Mouse (Mus musculus) limb, embryonic 15.5 days (tissue): ENCODE measurements around the gene Fbxl12. TPM values are rescaled to one million over a fixed set of nuclear protein-coding genes. Genes with fewer than 3 reads are reported as not detected.
A peak's percentile ranks its signal among the peaks of the same experiment; 100 is the strongest.
"Not testable (repeated sequence)": the region's sequence is repeated elsewhere in the genome, so short reads cannot be mapped to it uniquely, and the experiment has no call there.

Experiments used
- ATAC-seq: fragments of 200-750 bp; cut with Nextera tagmentation; 2 replicates; pipeline ENCODE4 v1.8.0; 2017; ENCODE audit warnings: low read depth, moderate TSS enrichment; ENCODE audit not compliant: insufficient number of reproducible peaks, low FRiP score, low TSS enrichment
- H3K27ac ChIP-seq: fragments of 300-500 bp; sonication (generic); 2 replicates; pipeline ENCODE4 v1.5.1; 2015; ENCODE audit warnings: moderate library complexity, mild to moderate bottlenecking, inconsistent platforms
- H3K27me3 ChIP-seq: fragments of 300-500 bp; sonication (generic); 2 replicates; pipeline ENCODE4 v1.6.1; 2015; ENCODE audit warnings: inconsistent platforms
- H3K36me3 ChIP-seq: fragments of 300-500 bp; sonication (generic); 2 replicates; pipeline ENCODE4 v1.6.1; 2015; ENCODE audit warnings: inconsistent platforms
- H3K4me1 ChIP-seq: fragments of 300-500 bp; sonication (generic); 2 replicates; pipeline ENCODE4 v1.6.1; 2015; ENCODE audit warnings: inconsistent platforms
- H3K4me2 ChIP-seq: fragments of 300-500 bp; sonication (generic); 2 replicates; pipeline ENCODE4 v1.6.1; 2015; ENCODE audit warnings: mild to moderate bottlenecking, inconsistent platforms
- H3K4me3 ChIP-seq: fragments of 300-500 bp; sonication (generic); 2 replicates; pipeline ENCODE4 v1.5.1; 2015; ENCODE audit warnings: mild to moderate bottlenecking, inconsistent platforms
- H3K9ac ChIP-seq: fragments of 300-500 bp; sonication (generic); 2 replicates; pipeline ENCODE4 v1.6.1; 2015; ENCODE audit warnings: inconsistent platforms
- H3K9me3 ChIP-seq: fragments of 300-500 bp; sonication (generic); 2 replicates; pipeline ENCODE4 v1.6.1; 2016; ENCODE audit warnings: inconsistent platforms
- whole genome bisulfite sequencing: fragments of 180-500 bp; shearing (Covaris S2); methylation state at CpG from one replicate; pipeline ENCODE4 v1.1.7; 2015; 5-methylcytosine and 5-hydroxymethylcytosine counted together
- polyA plus RNA-seq: library from polyadenylated mRNA; unstranded; fragments of >200 nt; fragmentation: Nextera tagmentation; extraction: Ambion mirVana; gene quantifications from 2 replicates; pipeline ENCODE4 v1.2.1, GENCODE M21; 2015

Gene Fbxl12
- polyA plus RNA-seq: 19.2 and 20.0 TPM in 2 replicates

- under 1% methylated on average over 43 of the region's 43 CpGs for WGBS
- Histone ChIP-seq H3K4me1 (peaks cover 33% of the 10 kb centered on the region), H3K9ac (peak within 1 kb of the TSS; percentile 81), H3K36me3 (peaks cover 34% of the 10 kb centered on the region), H3K9me3 (no peaks in the 10 kb centered on the region), H3K27ac (peak within 1 kb of the TSS; percentile 95), H3K4me2 (peak within 1 kb of the TSS; percentile 94), H3K4me3 (peak within 1 kb of the TSS; percentile 84), H3K27me3 (no peaks in the 10 kb centered on the region)
- ATAC-seq: no peak
Measured at GRCm38 (mm10) chr9:20644360-20645081, at the start of gene Fbxl12. Fbxl12 (minus strand) TSS chr9:20644767.

DNA sequence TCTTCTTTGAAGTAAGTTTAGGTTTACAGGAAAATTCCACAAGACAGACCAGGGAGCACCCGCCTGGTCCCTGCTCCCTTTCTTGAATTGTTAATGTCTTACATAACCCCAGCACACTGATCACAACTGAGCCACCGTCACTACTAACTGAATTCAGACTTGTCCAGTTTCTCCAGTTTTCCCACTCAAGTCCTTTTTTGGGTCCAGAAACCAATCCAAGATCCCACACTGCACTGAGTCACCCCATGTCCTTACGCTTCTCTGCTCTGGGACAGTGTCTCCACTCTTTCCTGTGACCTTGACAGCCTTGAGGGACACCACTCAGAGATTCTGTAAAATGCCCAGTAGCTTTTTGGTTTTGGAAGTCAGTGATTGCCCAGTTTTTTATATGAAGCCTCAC is 48.3 kb upstream of the Fbxl12 start:
- WGBS: 79% methylated on average over 3 of the region's 3 CpGs
- ATAC-seq: no peak
- H3K27ac ChIP-seq: no peak overlapping the region

GRCm38 (mm10) chr9:20690449-20690848 is 45.9 kb upstream of the Fbxl12 start:
- not testable (repeated sequence) for H3K4me2 ChIP-seq, ATAC-seq, H3K4me1 ChIP-seq, H3K9ac ChIP-seq, H3K9me3 ChIP-seq, H3K4me3 ChIP-seq, H3K36me3 ChIP-seq, H3K27ac ChIP-seq
- WGBS: 88% methylated on average over 2 of the region's 2 CpGs
- peaks cover 19% of the 10 kb centered on the region for H3K27me3 ChIP-seq

More for the DNA sequence above, 48.3 kb upstream of the Fbxl12 start:
- H3K27me3 ChIP-seq: peaks cover 28% of the 10 kb centered on the region
- H3K9me3 ChIP-seq: no peaks in the 10 kb centered on the region
- H3K9ac ChIP-seq: no peak overlapping the region
- H3K36me3 ChIP-seq: no peaks in the 10 kb centered on the region
- no peak overlapping the region for H3K4me2 ChIP-seq
- H3K4me3 ChIP-seq: no peak overlapping the region
- H3K4me1 ChIP-seq: 0 out of 2 replicates have a peak, but pooled peaks cover 6% of the 10 kb centered on the region

GRCm38 (mm10) chr9:20689913-20690312 is 45.3 kb upstream of the Fbxl12 start:
- WGBS: 4% methylated on average over 4 of the region's 4 CpGs
- no peak overlapping the region for H3K4me2 ChIP-seq
- ATAC-seq: no peak

DNA sequence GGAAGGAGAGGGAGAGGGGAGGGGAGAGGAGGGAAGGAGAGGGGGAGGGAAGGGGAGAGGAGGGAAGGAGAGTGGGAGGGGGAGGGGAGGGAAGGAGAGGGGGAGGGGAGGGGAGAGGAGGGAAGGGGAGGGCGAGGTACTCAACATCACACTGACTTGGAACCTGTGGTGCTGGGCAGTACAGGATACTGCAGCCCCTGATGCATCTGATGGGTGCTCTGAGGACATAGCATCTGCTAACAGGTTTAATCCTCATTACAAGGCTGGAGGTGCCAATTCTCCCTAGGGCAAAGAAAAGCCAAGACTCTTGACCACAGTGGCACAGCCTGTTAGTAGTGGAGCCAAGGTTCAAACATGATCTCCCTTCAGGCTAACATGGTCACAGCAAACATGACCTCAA is 44.8 kb upstream of the Fbxl12 start:
- H3K9ac ChIP-seq: no peak overlapping the region

More at GRCm38 (mm10) chr9:20689913-20690312, 45.3 kb upstream of the Fbxl12 start:
- H3K27me3 ChIP-seq: peaks cover 13% of the 10 kb centered on the region
- H3K4me3 ChIP-seq: no peak overlapping the region
- no peak overlapping the region for H3K27ac ChIP-seq
- H3K36me3 ChIP-seq: no peaks in the 10 kb centered on the region
- H3K4me1 ChIP-seq: 0 out of 2 replicates have a peak, but pooled peaks cover 3% of the 10 kb centered on the region
- no peak overlapping the region for H3K9ac ChIP-seq
- H3K9me3 ChIP-seq: no peaks in the 10 kb centered on the region

DNA sequence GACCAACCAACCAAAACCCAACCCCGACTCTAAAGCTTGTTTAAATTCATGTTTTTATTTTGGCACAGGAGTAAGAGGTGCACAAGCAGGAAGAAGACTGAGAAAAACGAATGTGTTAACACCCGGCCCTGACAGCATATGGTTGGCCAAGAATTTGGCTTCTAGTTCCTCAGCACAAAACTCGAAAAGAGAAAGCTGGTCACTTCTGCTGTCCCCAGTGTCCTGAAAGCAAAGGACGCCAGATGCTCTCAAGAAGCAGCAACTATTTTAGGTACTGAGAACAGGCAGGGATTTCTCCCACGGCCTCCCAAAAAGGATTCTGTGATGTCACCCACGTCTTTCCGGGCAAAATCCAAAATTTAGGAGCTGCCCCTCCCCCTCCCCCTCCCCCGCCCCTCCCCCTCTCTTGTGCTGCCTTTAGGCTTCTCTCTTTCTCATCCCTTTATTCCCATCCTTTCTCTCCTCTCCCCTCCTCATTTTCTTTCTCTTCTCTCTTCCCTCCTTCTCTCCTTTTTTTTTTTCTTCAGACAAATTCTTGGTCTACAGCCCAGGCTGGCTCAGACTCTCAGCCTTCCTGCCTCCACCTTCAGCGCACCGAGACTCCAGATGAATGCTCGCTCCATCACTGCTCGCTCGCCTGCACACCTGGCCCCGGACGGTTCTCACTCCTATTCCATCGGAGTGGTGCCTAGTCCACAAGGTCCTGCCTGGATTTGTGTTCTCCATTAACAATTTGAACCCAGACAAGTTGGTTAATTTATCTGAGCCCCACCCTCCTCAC is 40.7 kb upstream of the Fbxl12 start:
- Histone ChIP-seq H3K27ac (no peak overlapping the region), H3K4me2 (no peak overlapping the region), H3K36me3 (no peaks in the 10 kb centered on the region), H3K9ac (no peak overlapping the region), H3K4me3 (no peak overlapping the region), H3K9me3 (no peaks in the 10 kb centered on the region), H3K27me3 (no peaks in the 10 kb centered on the region), H3K4me1 (no peaks in the 10 kb centered on the region)
- WGBS: 46% methylated on average over 16 of the region's 17 CpGs
- no peak for ATAC-seq

More for the DNA sequence above, 44.8 kb upstream of the Fbxl12 start:
- Histone ChIP-seq H3K27me3 (peaks cover 8% of the 10 kb centered on the region), H3K27ac (no peak overlapping the region), H3K4me3 (no peak overlapping the region), H3K4me2 (no peak overlapping the region), H3K9me3 (no peaks in the 10 kb centered on the region), H3K4me1 (no peaks in the 10 kb centered on the region), H3K36me3 (no peaks in the 10 kb centered on the region)
- 50% methylated on average over 1 of the region's 1 CpGs for WGBS
- ATAC-seq: no peak

DNA sequence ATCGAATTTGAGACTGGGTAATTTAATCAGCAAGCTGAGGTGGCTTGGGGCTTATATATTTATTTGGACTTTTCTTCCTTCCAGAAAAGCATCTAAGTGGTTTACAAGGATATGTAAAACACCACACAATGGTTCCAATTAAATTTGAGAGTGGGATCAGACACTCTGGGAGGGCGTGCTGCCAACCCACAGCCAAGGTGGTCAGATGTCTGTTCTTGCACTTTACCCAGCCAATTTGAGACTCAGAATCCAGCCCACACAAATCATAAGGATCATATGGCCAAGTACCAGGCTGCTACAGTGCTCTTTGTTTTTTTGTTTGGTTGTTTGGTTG is 37.8 kb upstream of the Fbxl12 start:
- H3K9ac ChIP-seq: no peak overlapping the region

GRCm38 (mm10) chr9:20681546-20682388 is 37.2 kb upstream of the Fbxl12 start:
- Histone ChIP-seq H3K4me1 (no peaks in the 10 kb centered on the region), H3K27me3 (no peaks in the 10 kb centered on the region), H3K27ac (no peak overlapping the region), H3K4me3 (no peak overlapping the region), H3K9ac (no peak overlapping the region), H3K9me3 (no peaks in the 10 kb centered on the region), H3K4me2 (no peak overlapping the region), H3K36me3 (no peaks in the 10 kb centered on the region)
- WGBS: 49% methylated on average over 7 of the region's 7 CpGs
- no peak for ATAC-seq

More for the DNA sequence above, 37.8 kb upstream of the Fbxl12 start:
- Histone ChIP-seq H3K27ac (no peak overlapping the region), H3K4me2 (no peak overlapping the region), H3K9me3 (no peaks in the 10 kb centered on the region), H3K4me1 (no peaks in the 10 kb centered on the region), H3K4me3 (no peak overlapping the region), H3K27me3 (no peaks in the 10 kb centered on the region), H3K36me3 (no peaks in the 10 kb centered on the region)
- no peak for ATAC-seq
- 44% methylated on average over 2 of the region's 2 CpGs for WGBS

DNA sequence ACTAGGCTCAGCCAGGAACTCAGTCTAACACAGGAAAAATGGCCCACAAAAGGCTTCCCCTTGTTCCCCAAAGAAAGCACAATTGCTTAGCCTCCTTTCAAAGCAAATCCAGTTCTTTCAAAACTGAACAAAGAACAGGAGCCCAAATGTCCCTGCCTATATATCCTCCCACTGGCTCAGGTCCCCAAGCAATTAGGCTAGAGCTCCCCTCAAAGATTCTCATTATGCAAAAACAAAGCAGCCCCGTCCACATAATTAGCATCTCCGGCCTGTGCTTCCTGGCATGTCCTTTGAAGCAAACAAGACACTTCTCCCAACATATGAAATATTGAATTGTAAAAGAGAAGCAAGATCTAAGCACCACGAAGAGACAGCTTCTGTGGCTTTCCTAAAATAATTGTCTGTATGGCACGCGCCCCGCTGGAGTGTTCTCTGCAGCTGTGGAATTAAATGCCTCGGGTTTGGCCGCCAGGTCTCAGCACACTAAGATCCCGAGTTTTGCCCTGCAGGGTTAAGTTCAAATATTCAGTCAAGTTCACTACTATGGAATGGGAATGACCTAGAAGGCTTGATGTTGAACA is 35.9 kb upstream of the Fbxl12 start:
- no peaks in the 10 kb centered on the region for H3K27me3 ChIP-seq
- no peak overlapping the region for H3K27ac ChIP-seq
- H3K9me3 ChIP-seq: no peaks in the 10 kb centered on the region
- no peaks in the 10 kb centered on the region for H3K36me3 ChIP-seq
- H3K4me2 ChIP-seq: no peak overlapping the region
- 70% methylated on average over 9 of the region's 9 CpGs for WGBS
- ATAC-seq: no peak
- H3K4me3 ChIP-seq: no peak overlapping the region
- H3K4me1 ChIP-seq: no peaks in the 10 kb centered on the region
- no peak overlapping the region for H3K9ac ChIP-seq

DNA sequence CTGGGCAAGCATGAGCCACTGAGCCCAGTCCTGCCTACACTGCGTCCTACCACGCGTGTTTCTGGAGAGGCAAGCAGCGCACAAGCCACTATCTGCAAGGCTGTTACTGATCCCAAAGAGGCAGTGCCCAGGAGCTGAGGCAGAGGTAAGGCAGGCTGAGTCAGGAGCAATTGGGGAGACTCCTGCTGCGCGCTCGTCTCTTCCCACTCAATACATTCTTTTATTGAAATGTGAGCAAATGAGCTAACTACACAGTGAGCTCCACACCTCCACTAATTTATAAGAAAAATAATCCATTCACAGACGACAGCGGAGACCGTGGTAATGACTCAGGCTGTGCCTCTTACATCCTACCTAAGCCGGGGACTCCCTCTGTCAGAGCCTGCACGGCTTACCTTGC is 33.3 kb upstream of the Fbxl12 start:
- ATAC-seq: no peak
- Histone ChIP-seq H3K9ac (no peak overlapping the region), H3K4me3 (no peak overlapping the region), H3K27ac (no peak overlapping the region), H3K27me3 (no peaks in the 10 kb centered on the region), H3K4me1 (no peaks in the 10 kb centered on the region), H3K36me3 (no peaks in the 10 kb centered on the region), H3K4me2 (no peak overlapping the region), H3K9me3 (no peaks in the 10 kb centered on the region)
- WGBS: 87% methylated on average over 12 of the region's 12 CpGs

GRCm38 (mm10) chr9:20672047-20672446 is 27.5 kb upstream of the Fbxl12 start:
- no peaks in the 10 kb centered on the region for H3K9me3 ChIP-seq
- H3K4me3 ChIP-seq: no peak overlapping the region
- H3K9ac ChIP-seq: no peak overlapping the region
- WGBS: 80% methylated on average over 16 of the region's 16 CpGs
- 0 out of 2 replicates have a peak, but pooled peaks cover 2% of the 10 kb centered on the region for H3K4me1 ChIP-seq
- no peak overlapping the region for H3K27ac ChIP-seq
- ATAC-seq: no peak
- H3K4me2 ChIP-seq: no peak overlapping the region
- no peaks in the 10 kb centered on the region for H3K36me3 ChIP-seq
- no peaks in the 10 kb centered on the region for H3K27me3 ChIP-seq
